Mouse (Mus musculus) right cerebral cortex, postnatal 10 days (tissue): ENCODE data around the gene Cblc.

Source experiments
- DNase-seq, 2 experiments: peaks; one replicate each; pipeline ENCODE4 v3.0.0; 2021; ENCODE audit warnings: low spot score in 2 of 2

Cblc gene

GRCm38 (mm10) chr7:19751070-19751383 lies 45.6 kb downstream of the Cblc start:
- DNase-seq, result peak in 1 of 2 experiments; percentile 49

GRCm38 (mm10) chr7:19750217-19751069 lies 46.2 kb downstream of the Cblc start, which contains the start of gene Nectin2:
Gene Nectin2, minus strand, starts transcription at chr7:19750483.
- DNase-seq, result peak; percentile 88 to 89

- peak; percentile 96 to 97 for DNase-seq
Observed at GRCm38 (mm10) chr7:19749389-19750216, 47.0 kb downstream of the Cblc start.

- DNase-seq, result peak; percentile 53 to 71
Observed at GRCm38 (mm10) chr7:19748219-19749195, 48.1 kb downstream of the Cblc start.

DNA sequence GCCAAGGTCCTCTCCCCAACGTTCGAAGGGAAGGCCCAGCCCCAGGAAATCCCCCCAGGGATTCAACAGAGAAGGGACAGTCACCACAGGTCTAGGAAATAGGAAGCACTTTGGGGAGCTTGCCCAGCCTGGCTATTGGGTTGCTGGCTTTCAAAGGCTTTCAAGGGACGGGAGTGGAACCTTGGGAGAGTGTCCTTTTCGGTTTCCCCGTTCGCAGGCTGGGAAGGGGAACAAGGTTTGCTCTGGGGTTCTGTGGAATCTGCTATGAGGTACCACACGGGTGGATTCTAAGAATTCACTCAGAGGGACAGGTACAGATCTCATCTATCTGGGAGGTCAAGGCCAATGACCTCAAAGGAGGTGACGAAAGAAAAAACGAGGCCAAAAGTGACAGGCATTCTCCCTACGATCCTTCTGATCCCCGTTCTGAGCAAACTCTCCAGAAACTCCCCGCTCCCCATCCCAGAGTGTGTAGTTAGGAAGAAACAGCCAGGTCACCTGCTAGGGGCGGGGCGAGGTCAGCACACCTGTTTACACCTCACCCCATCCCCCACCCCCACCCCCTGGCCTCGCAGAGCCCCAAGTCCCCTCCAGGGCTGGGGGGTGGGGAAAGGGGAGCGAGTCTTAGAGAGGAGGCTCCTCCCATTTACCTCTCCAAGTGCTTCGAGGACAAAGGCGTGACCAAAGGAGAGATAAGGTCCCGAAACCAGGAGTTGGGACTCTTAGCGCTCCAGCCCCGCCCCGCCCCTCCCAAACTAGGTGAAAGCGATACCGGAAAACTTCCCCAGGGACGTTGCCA lies 49.0 kb downstream of the Cblc start:
- no peak for DNase-seq

GRCm38 (mm10) chr7:19746426-19747201 lies 50.0 kb downstream of the Cblc start:
- no peak for DNase-seq

- no peak for DNase-seq
Observed at GRCm38 (mm10) chr7:19745971-19746370, 50.6 kb downstream of the Cblc start.

DNA sequence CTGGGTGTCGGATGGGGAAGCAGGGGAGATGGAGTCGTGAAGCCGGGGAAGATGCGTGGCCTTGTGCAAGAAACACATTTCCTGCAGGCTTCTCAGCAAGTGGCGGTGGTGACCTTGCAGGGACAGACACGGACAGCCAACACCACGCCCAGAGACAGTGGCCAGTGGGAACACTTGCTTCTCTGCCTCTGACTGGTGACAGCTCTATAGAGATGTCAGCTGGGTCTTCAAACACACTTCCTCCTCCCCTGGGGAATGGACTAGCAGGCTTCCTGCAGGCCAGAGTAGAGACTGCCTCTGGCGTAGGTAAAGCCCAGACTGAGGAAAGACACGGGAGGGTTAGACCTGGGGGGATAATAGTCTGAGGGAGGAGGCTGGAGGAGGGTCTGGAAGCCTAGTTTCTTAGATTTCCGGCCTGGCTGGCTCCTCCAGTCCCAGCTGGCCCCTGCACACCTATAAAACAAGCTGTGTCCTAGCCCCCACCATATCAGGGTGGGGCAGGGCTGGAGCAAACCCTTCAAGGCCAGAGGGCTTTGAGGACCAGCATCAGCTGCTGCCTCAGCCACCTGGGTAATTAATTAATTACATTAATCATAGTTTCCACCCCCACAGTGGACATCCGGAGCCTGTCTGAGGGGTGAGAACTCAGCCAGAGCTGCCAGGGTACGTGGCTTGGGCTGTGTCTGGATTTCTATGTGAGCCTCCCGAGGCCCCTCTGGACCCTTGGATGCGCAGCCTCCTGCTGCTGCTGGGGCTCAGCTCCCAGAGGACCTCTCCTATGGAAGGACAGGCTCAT lies 51.8 kb downstream of the Cblc start:
- DNase-seq, result peak in 1 of 2 experiments; percentile 57

DNA sequence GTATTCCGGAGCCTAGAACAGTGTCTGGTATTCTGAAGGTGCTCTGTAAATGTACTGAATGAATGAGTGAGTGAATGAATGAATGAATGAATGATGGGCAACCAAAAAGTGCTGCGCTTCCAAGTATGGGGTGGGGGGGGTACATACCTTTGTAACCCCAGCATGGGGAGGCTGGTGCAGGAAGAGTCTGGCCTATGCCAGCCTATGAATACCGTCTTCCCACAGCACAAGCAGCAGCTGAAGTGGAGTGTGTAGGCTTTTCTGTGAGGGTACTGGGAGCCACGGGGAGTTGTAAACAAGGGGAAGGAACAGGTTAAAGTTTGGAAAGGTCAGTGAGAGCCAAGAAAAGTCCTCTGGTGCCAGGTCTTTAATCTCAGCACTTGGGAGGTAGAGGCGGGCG lies 52.8 kb downstream of the Cblc start:
- DNase-seq, result no peak

DNA sequence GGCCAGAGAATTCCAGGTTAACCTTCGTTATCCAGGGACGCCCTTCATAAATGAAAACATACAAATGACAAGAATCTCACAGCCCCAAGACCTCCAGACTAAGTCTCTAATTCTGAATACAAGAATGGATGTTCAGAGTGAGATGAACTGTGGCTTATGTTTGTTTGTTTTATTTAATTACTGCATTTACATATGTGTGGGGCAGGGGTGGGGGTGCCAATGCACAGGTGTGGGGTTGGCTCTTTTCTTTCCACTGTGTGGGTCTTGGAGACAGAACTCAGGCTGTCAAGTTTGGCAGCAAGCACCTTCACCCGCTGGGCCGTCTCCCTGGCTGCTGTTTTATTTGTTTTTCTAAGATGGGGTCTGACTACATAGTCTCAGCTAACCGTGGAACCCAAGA lies 54.1 kb downstream of the Cblc start:
- no peak for DNase-seq

- DNase-seq, result no peak
Observed at GRCm38 (mm10) chr7:19741329-19742031, 55.1 kb downstream of the Cblc start.

GRCm38 (mm10) chr7:19740269-19740668 lies 56.3 kb downstream of the Cblc start:
- DNase-seq, result no peak

GRCm38 (mm10) chr7:19738771-19739170 lies 57.8 kb downstream of the Cblc start:
- no peak for DNase-seq

DNA sequence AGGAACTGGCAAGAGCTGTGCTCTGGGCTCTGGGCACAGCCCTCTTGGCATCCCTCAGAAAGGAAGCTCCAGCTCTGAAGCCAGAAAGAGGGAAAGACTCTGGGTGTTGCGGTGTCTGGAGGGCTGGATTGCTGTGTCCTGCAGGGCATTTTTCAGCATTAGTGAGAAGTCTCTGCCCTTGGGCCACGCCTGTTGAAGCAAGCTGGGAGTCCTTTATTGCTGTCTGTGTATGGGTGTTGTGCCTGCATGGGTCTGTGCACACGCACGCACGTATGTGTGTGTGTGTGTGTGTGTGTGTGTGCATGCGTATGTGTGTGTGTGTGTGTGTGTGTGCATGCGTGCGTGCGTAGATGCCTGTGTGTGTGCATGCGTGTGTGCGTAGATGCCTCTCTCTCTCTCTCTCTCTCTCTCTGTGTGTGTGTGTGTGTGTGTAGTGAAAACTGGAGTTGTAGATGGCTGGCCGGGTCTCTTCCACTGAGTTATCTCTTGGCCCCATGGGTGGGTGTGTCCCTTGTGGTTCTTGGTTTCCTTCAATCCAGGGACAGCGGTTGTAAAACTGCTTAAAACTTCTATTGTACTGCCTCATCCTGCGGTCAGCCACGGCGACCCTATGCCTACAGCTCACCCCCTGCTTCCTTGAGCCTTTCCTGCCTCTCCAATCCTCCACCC lies 60.1 kb downstream of the Cblc start:
- no peak for DNase-seq

GRCm38 (mm10) chr7:19734178-19734666 lies 62.4 kb downstream of the Cblc start:
- DNase-seq, result no peak
